Mouse (Mus musculus) kidney, postnatal 0 days (tissue): ENCODE data around the gene Olfr1. TPM values are rescaled to one million over a fixed set of nuclear protein-coding genes. Genes with fewer than 3 reads are reported as not detected.
A peak's percentile ranks its signal among the peaks of the same experiment; 100 is the strongest.

Source experiments
- ATAC-seq: fragments of 200-750 bp; cut with Nextera tagmentation; replicated peaks from 2 replicates; pipeline ENCODE4 v1.8.0; 2017; ENCODE audit warnings: low read depth, moderate number of reproducible peaks, moderate TSS enrichment, moderate library complexity; ENCODE audit not compliant: low FRiP score
- DNase-seq: peaks from one replicate; pipeline ENCODE4 v3.0.0-alpha.2; 2016; ENCODE audit warnings: low spot score
- H3K27ac ChIP-seq: fragments of 300-500 bp; sonication (generic); 2 replicates; pipeline ENCODE4 v1.5.1; 2014; ENCODE audit warnings: mild to moderate bottlenecking
- H3K27me3 ChIP-seq: fragments of 300-500 bp; sonication (generic); 2 replicates; pipeline ENCODE4 v1.6.1; 2014; ENCODE audit warnings: low read length, mixed read lengths; ENCODE audit not compliant: insufficient read depth
- H3K36me3 ChIP-seq: fragments of 300-500 bp; sonication (generic); 2 replicates; pipeline ENCODE4 v1.6.1; 2014; ENCODE audit warnings: low read length, mixed read lengths; ENCODE audit not compliant: insufficient read depth
- H3K4me1 ChIP-seq: fragments of 300-500 bp; sonication (generic); replicated peaks from 2 replicates; pipeline ENCODE4 v1.6.1; 2014; ENCODE audit warnings: antibody characterized with exemption, low read length, mixed read lengths; ENCODE audit not compliant: insufficient read depth
- H3K4me2 ChIP-seq: fragments of 300-500 bp; sonication (generic); 2 replicates; pipeline ENCODE4 v1.6.1; 2014; ENCODE audit warnings: mild to moderate bottlenecking, low read length, moderate library complexity, mixed read lengths
- H3K4me3 ChIP-seq: fragments of 300-500 bp; sonication (generic); replicated peaks from 2 replicates; pipeline ENCODE4 v1.5.1; 2014; ENCODE audit warnings: low read depth, low read length
- H3K9ac ChIP-seq: fragments of 300-500 bp; sonication (generic); 2 replicates; pipeline ENCODE4 v1.6.1; 2014; ENCODE audit warnings: low read depth, low read length
- H3K9me3 ChIP-seq: fragments of 300-500 bp; sonication (generic); replicated peaks from 2 replicates; pipeline ENCODE4 v1.6.1; 2016; ENCODE audit warnings: low read length, inconsistent platforms, mixed read lengths
- CTCF ChIP-seq: IDR thresholded peaks from 2 replicates; pipeline ENCODE4 v1.5.1; 2016; ENCODE audit warnings: antibody characterized with exemption, low read depth, mild to moderate bottlenecking, moderate library complexity
- WGBS: fragments of 180-500 bp; shearing (Covaris S2); extraction: QIAGEN DNeasy Blood & Tissue Kit; methylation state at CpG from one replicate; pipeline ENCODE4 v1.1.7; 2014; 5-methylcytosine and 5-hydroxymethylcytosine counted together
- polyA plus RNA-seq: library from polyadenylated mRNA; unstranded; fragments of >200 nt; fragmentation: Nextera tagmentation; extraction: Ambion mirVana; gene quantifications from 2 replicates; pipeline ENCODE4 v1.2.1, GENCODE M21; 2015

Olfr1 gene
- polyA plus RNA-seq, result not detected in 2 replicates

DNA sequence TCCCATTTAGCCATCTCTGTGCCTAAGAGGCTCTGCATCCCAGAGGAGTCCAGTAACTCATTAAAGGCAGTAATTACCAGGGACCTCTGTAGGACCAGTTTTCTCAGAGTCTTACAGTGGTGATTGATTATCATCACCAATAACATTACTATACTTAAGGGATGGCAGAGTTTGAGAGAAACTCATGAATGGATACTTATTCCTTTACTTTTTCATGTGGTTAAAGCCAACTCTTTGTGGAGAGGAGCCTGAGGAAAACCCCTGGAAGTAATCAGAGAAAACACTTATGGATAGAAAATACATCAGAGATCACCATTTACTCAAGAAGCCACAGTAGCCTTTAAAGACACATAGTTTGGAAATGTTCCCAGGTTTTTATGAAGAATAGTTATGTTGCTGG, at the start of gene Olfr1:
Olfr1 (minus strand) TSS at position 101 of the 400 bp plus-strand sequence.
- Histone ChIP-seq H3K36me3 (no peaks in the 10 kb centered on the region), H3K9me3 (no peaks in the 10 kb centered on the region), H3K27ac (no peak within 1 kb of the TSS), H3K4me3 (no peak within 1 kb of the TSS), H3K9ac (no peak within 1 kb of the TSS), H3K4me2 (no peak within 1 kb of the TSS), H3K27me3 (no peaks in the 10 kb centered on the region), H3K4me1 (no peaks in the 10 kb centered on the region)
- ATAC-seq (no peak), DNase-seq (no peak)
- TF ChIP-seq CTCF, result no peak

GRCm38 (mm10) chr11:73428377-73428776, 29.0 kb upstream of the Olfr1 start, which contains the start of gene Olfr378:
Olfr378 (minus strand) TSS chr11:73428477.
- 89% methylated on average over 1 of the region's 1 CpGs for WGBS
- ATAC-seq, result no peak
- H3K4me1 ChIP-seq, result no peaks in the 10 kb centered on the region

GRCm38 (mm10) chr11:73395374-73395773, 4.0 kb downstream of the Olfr1 start:
- no peak overlapping the region for H3K9ac ChIP-seq
- TF ChIP-seq CTCF, result no peak
- WGBS, result 71% methylated on average over 4 of the region's 4 CpGs
- no peaks in the 10 kb centered on the region for H3K27me3 ChIP-seq
- DNase-seq (peak; percentile 9), ATAC-seq (no peak)
- no peaks in the 10 kb centered on the region for H3K9me3 ChIP-seq
- no peak overlapping the region for H3K27ac ChIP-seq
- H3K4me2 ChIP-seq, result no peak overlapping the region
- H3K4me1 ChIP-seq, result no peaks in the 10 kb centered on the region
- H3K36me3 ChIP-seq, result no peaks in the 10 kb centered on the region
- no peak overlapping the region for H3K4me3 ChIP-seq

More at GRCm38 (mm10) chr11:73428377-73428776, 29.0 kb upstream of the Olfr1 start, which contains the start of gene Olfr378:
- H3K27ac ChIP-seq, result no peak within 1 kb of the TSS
- no peaks in the 10 kb centered on the region for H3K36me3 ChIP-seq
- TF ChIP-seq CTCF, result no peak
- no peak within 1 kb of the TSS for H3K4me2 ChIP-seq
- no peaks in the 10 kb centered on the region for H3K27me3 ChIP-seq
- no peaks in the 10 kb centered on the region for H3K9me3 ChIP-seq
- H3K9ac ChIP-seq, result no peak within 1 kb of the TSS
- DNase-seq, result no peak
- no peak within 1 kb of the TSS for H3K4me3 ChIP-seq

DNA sequence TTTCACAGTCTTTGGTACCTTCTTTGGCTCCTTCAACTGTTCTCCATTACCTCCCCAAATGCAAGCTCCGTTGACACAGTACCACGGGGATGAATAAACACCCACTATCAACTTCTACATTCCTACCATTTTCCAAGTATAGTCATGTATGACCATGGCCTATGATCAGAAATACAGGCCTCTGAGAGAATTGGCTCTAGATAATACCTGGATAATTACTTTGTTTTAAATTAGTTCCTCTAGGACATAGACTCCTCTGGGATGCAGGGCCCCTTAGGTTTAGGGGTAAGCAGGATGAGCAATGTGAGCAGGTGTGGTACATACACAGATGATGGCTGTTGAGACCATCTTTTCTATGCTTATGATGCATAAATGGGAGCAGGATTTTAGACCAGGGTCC, 28.5 kb downstream of the Olfr1 start, which contains the start of gene Olfr376:
Olfr376 (plus strand) TSS at position 301 of the 400 bp plus-strand sequence.
- TF ChIP-seq CTCF, result no peak
- no peaks in the 10 kb centered on the region for H3K27me3 ChIP-seq
- H3K4me3 ChIP-seq, result no peak within 1 kb of the TSS
- no peak within 1 kb of the TSS for H3K9ac ChIP-seq
- H3K9me3 ChIP-seq, result no peaks in the 10 kb centered on the region
- H3K4me1 ChIP-seq, result no peaks in the 10 kb centered on the region
- WGBS, result 81% methylated on average over 2 of the region's 2 CpGs
- H3K4me2 ChIP-seq, result no peak within 1 kb of the TSS
- no peaks in the 10 kb centered on the region for H3K36me3 ChIP-seq
- ATAC-seq (no peak), DNase-seq (no peak)
- H3K27ac ChIP-seq, result no peak within 1 kb of the TSS

- DNase-seq (no peak), ATAC-seq (no peak)
- Histone ChIP-seq H3K4me2 (no peak within 1 kb of the TSS), H3K4me1 (no peaks in the 10 kb centered on the region), H3K4me3 (no peak within 1 kb of the TSS), H3K27me3 (no peaks in the 10 kb centered on the region), H3K9me3 (no peaks in the 10 kb centered on the region), H3K9ac (no peak within 1 kb of the TSS), H3K27ac (no peak within 1 kb of the TSS), H3K36me3 (no peaks in the 10 kb centered on the region)
- TF ChIP-seq CTCF, result no peak
- 60% methylated on average over 3 of the region's 3 CpGs for WGBS
These were observed 48.9 kb downstream of the Olfr1 start, which contains the start of gene Olfr20 for GRCm38 (mm10) chr11:73350483-73350882. Olfr20 (plus strand) TSS chr11:73350783.

Other genes with a start within 250 kb of the Olfr1 start
- gene P2rx5, start 239.2 kb downstream of the Olfr1 start, polyA plus RNA-seq, result 1.3 and 1.6 TPM in 2 replicates
- 182 and 187 TPM in 2 replicates for gene Emc6, start 222.6 kb downstream of the Olfr1 start, polyA plus RNA-seq
- gene Tax1bp3, start 222.5 kb downstream of the Olfr1 start, polyA plus RNA-seq, result 227 and 237 TPM in 2 replicates
- gene Ctns, start 200.6 kb downstream of the Olfr1 start, polyA plus RNA-seq, result 21.7 and 22.8 TPM in 2 replicates
- gene Shpk, start 200.2 kb downstream of the Olfr1 start, polyA plus RNA-seq, result 3.8 and 3.9 TPM in 2 replicates
- gene Trpv1, start 165.3 kb downstream of the Olfr1 start, polyA plus RNA-seq, result not detected in 2 replicates
- gene Trpv3, start 132.2 kb downstream of the Olfr1 start, polyA plus RNA-seq, result 0.16 and 0.19 TPM in 2 replicates
- gene Aspa, start 70.0 kb downstream of the Olfr1 start, polyA plus RNA-seq, result 62.8 and 68.6 TPM in 2 replicates
- not detected in 2 replicates for gene Gm49340, start 69.9 kb downstream of the Olfr1 start, polyA plus RNA-seq
- 0.26 and 0.28 TPM in 2 replicates for gene Spata22, start 69.9 kb downstream of the Olfr1 start, polyA plus RNA-seq
- not detected in 2 replicates for gene Olfr20, start 48.8 kb downstream of the Olfr1 start, polyA plus RNA-seq
- not detected in 2 replicates for gene Olfr376, start 28.4 kb downstream of the Olfr1 start, polyA plus RNA-seq
- gene Olfr378, start 28.9 kb upstream of the Olfr1 start, polyA plus RNA-seq, result not detected in 2 replicates
- not detected in 2 replicates for gene Olfr380, start 57.9 kb upstream of the Olfr1 start, polyA plus RNA-seq
- gene Olfr381, start 92.0 kb upstream of the Olfr1 start, polyA plus RNA-seq, result not detected in 2 replicates
- not detected in 2 replicates for gene Olfr382, start 117.6 kb upstream of the Olfr1 start, polyA plus RNA-seq
- gene Olfr385, start 193.4 kb upstream of the Olfr1 start, polyA plus RNA-seq, result not detected in 2 replicates
- gene Olfr384, start 199.0 kb upstream of the Olfr1 start, polyA plus RNA-seq, result not detected in 2 replicates